Mouse (Mus musculus) left cerebral cortex, adult 2 months (tissue): ENCODE measurements around the gene Ugt1a2. TPM values are rescaled to one million over a fixed set of nuclear protein-coding genes. Genes with fewer than 3 reads are reported as not detected.

Experiments used
- DNase-seq, 2 experiments: peaks; one replicate each; pipeline ENCODE4 v3.0.0; 2021 to 2022; ENCODE audit warnings: low spot score in 2 of 2, mixed read lengths in 1 of 2; ENCODE audit errors: extremely low spot score in 1 of 2
- H3K27ac ChIP-seq: fragments of 200-600 bp; 2 replicates; pipeline ENCODE4 v1.8.1; 2022
- H3K4me3 ChIP-seq: fragments of 200-600 bp; 2 replicates; pipeline ENCODE4 v1.8.1; 2022
- CTCF ChIP-seq: fragments of 200-600 bp; IDR thresholded peaks from 2 replicates; pipeline ENCODE4 v1.8.1; 2022; ENCODE audit warnings: antibody characterized with exemption, mild to moderate bottlenecking, moderate library complexity
- intact Hi-C: fragments of 180-260 bp; cut with DNase I; formaldehyde crosslinking; loops from one replicate; pipeline ENCODE4 v1.15.1; 2025
- total RNA-seq, 2 experiments: library from RNA; stranded (reverse); gene quantifications; 2 replicates each; pipeline ENCODE4 v1.2.3; 2021

Gene Ugt1a2
- total RNA-seq, 2 experiments from 2014 or later: not detected

DNA sequence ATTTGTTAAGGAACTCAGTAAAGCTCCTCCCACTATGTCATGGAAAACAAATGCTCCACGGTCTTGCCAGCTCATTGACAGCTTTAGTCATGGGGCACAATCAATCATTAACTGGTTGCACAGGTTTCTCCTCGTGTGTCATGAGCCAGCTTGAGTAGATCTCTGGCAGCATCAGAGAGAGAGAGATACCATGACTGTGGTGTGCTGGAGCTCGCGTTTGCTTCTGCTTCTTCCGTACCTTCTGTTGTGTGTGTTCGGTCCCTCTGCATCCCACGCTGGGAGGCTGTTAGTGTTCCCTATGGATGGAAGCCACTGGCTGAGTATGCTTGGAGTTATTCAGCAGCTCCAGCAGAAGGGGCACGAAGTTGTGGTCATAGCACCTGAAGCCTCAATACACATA, 11.4 kb downstream of the Ugt1a2 start, which contains the start of gene Ugt1a1:
Gene Ugt1a1 (plus strand): TSS at position 148 of the 400 bp plus-strand sequence.
- no peak for DNase-seq
- no peak within 1 kb of the TSS for H3K27ac ChIP-seq
- intact Hi-C loops: no loop called here
- TF ChIP-seq CTCF: no peak
- H3K4me3 ChIP-seq: no peak within 1 kb of the TSS

DNA sequence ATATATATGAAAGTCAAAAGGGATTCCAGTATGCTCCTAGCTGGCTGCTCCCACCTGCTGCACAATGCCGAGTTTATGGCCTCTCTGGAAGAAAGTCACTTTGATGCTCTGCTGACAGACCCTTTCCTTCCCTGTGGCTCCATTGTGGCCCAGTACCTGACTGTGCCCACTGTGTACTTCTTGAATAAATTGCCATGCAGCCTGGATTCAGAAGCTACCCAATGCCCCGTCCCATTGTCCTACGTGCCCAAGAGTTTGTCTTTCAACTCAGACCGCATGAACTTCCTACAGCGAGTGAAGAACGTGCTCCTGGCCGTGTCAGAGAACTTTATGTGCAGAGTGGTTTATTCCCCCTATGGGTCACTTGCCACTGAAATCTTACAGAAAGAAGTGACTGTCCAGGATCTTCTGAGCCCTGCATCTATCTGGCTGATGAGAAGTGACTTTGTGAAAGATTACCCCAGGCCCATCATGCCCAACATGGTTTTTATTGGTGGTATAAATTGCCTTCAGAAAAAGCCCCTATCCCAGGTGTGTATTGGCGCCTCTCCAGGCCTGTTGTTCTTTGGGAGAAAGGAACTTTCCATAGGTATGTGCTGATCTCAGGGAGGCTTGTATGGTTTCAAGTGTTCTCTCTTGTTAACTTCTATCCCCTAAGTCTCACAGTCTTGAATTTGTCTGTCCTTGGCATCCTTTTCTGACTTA, 12.1 kb downstream of the Ugt1a2 start:
- Histone ChIP-seq H3K4me3 (no peak overlapping the region), H3K27ac (no peak overlapping the region)
- no peak for DNase-seq
- intact Hi-C loops: no loop called here
- no peak for TF ChIP-seq CTCF

DNA sequence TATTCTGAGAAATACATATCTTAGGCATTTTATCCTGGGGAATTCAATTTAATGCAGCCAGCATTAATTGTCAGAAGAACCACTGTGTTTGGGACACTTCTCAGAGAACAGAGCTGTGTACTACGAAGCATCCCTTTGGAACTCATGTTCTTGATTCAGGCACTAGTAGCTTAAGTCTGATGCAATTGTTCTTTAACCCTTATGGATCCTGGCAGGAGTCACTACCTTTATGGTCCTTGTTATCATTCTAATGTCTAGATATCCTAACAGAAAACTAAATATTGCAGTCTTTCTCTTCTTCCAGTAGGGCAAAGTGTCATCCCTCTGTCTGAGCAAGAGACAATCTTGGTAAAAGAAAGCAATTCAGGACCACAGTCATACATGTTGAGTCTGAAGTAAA, 12.7 kb downstream of the Ugt1a2 start:
- Histone ChIP-seq H3K27ac (no peak overlapping the region), H3K4me3 (no peak overlapping the region)
- intact Hi-C loops: no loop called here
- TF ChIP-seq CTCF: no peak
- no peak for DNase-seq

DNA sequence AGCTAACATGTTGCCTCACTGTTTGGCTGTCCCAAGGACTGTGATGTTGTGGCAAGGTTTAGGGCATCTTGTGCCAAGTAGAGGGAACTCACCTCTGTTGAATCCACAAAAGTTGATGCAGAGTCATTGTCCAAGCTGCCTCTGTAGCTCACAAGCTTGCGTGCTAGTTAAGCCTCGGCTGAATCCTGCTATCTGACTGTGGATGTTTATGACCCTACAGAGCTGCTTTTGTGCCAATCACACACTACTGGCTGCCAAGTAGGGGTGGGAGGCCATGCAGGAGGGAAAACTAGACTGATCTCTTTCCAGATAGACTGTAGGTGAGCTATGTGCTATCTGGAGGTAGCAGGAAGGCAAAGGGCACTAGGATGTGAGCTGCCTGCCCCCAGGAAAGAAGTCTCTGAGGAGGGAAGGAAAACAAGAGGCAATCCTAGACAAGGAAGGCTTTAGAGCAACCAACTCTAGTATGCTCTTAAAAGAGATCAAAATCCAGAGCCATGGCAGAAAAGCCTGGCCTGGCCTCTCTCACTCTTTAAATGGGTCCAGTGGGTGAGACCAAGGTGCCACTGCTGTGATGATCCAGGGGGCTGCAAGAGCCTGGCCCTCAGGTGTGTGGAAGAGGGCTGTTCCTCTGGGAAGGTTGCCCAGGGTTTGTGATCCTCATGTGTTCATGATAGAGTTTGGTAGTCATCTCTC, 13.5 kb downstream of the Ugt1a2 start:
- no peak for DNase-seq
- no peak for TF ChIP-seq CTCF
- H3K4me3 ChIP-seq: no peak overlapping the region
- intact Hi-C loops: no loop called here
- no peak overlapping the region for H3K27ac ChIP-seq

DNA sequence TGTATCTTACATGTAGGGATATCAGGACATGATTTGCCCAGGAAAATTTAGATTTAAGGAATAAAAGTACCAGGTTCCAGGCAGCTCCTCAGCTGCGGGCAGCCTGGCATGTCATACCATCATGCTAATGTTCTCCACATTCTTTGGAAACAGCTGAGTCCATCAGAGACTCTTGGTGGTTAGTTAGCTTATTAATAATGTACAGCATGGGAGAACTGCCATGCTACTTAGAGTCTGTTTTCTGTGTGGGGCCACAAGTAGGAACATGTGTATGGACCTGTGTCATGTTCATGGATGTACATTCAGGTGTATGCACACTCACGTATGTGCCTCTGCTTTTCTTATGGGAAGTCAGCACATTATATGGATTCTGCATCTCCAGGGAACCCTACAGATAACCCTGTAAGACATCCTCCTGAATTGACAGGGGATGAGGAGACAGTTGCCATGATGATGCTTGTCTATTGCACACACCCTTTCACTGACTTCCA, 14.1 kb downstream of the Ugt1a2 start:
- no peak for TF ChIP-seq CTCF
- intact Hi-C loops: no loop called here
- H3K4me3 ChIP-seq: no peak overlapping the region
- no peak for DNase-seq
- no peak overlapping the region for H3K27ac ChIP-seq

DNA sequence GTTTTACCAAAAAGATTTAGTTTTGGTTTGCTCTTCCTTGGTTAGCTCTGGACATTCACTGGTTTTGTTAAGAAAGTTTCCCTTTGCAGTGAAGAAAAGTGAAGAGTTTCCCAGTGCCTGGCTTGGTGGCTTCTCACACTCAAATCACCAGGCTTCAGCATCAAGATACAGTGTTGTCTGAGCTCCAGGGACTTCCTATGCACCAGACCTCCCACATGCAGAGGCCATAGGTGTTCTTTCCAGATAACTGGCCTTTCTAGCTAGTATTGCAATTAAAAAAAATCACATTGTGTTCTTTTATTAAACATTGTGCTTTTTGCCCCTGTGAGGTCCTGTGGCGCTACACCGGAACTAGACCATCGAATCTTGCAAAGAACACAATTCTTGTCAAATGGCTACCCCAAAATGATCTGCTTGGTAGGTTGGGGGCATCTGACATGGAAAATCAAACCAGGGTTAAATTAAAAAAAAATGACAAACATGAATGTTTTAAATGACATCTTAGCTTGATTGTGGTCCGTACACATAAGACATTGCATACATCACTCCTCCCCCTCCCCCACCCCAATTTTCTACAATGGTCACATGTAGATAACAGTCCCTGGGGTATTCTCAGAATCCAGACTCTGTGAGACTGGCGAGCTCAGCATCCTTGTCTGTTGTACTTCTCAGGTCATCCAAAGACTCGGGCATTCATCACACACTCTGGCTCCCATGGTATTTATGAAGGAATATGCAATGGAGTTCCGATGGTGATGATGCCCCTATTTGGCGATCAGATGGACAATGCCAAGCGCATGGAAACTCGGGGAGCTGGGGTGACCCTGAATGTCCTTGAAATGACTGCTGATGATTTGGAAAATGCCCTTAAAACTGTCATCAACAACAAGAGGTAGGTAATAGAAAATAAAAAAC, 15.3 kb downstream of the Ugt1a2 start:
- Histone ChIP-seq H3K27ac (no peak overlapping the region), H3K4me3 (no peak overlapping the region)
- no peak for TF ChIP-seq CTCF
- DNase-seq: no peak
- intact Hi-C loops: no loop called here

DNA sequence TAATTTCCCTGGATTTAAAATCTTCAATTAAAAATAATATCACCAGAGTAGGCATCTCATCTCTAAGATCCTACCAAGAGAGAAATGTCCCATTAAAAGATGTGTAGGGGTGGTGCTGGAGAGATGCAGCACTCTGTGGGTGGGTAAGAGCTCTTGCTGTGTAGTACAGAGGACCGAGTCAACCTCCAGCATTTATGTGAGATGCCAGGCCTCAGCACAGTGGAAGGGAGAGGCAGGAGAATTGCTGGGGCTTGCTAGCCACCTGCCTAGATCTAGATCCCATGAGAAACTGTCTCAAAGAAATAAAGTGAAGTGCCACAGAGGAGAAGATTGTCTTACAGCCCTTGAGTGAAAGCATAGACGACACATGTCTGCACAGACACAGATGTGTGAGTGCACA, 16.1 kb downstream of the Ugt1a2 start:
- TF ChIP-seq CTCF: no peak
- H3K27ac ChIP-seq: no peak overlapping the region
- DNase-seq: no peak
- intact Hi-C loops: no loop called here
- no peak overlapping the region for H3K4me3 ChIP-seq

DNA sequence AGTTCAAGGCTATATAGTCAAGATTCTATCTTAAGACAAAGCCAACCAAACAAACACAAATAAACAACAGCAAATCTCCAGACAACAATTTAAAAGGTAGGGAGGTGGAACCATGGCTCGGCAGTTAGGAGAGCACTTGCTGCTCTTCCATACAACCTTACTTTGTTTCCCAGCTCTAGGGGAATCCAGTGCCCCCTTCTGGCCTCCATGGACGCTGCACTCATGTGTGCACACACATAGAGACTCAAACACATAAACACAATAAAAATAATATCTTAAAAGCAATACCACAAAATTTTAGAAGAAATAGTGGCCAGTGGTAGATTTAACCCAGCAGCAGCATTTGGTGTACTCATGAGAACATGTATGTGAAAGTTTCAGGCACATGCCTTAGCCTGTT, 16.7 kb downstream of the Ugt1a2 start:
- Histone ChIP-seq H3K27ac (no peak overlapping the region), H3K4me3 (no peak overlapping the region)
- DNase-seq: peak in 1 of 2 experiments; percentile 14
- TF ChIP-seq CTCF: no peak; the same call in 1 of the 2 replicates
- intact Hi-C loops: no loop called here

DNA sequence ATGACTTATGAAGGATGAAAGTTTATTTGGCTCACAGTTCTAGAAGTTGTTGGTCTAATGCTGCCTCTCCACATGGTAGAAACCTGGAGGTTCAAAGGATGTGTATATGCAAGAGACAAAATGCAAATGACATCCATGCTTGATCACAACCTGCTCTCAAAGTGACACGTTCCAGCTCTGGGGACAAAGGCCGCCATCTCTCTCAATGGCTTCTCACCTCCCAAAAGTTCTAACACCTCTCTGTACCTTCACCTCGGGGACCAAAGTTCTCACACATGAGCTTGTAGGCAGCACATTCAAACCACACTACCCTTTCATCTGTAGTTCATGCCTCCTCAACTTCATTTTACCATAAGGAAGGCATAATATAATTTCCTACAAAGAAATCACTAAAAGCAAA, 17.2 kb downstream of the Ugt1a2 start:
- no peak for TF ChIP-seq CTCF
- H3K4me3 ChIP-seq: no peak overlapping the region
- no peak for DNase-seq
- H3K27ac ChIP-seq: no peak overlapping the region
- intact Hi-C loops: no loop called here

DNA sequence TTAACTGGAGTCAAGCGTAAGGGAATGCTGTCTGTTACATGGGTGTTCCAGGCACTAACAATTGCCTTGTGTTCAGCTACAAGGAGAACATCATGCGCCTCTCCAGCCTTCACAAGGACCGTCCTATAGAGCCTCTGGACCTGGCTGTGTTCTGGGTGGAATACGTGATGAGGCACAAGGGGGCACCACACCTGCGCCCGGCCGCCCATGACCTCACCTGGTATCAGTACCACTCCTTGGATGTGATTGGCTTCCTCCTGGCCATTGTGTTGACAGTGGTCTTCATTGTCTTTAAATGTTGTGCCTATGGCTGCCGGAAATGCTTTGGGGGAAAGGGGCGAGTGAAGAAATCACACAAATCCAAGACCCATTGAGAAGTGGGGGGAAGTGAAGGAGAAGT, 17.6 kb downstream of the Ugt1a2 start:
- no peak for TF ChIP-seq CTCF
- Histone ChIP-seq H3K27ac (no peak overlapping the region), H3K4me3 (no peak overlapping the region)
- peak in 1 of 2 experiments; percentile 22 for DNase-seq
- intact Hi-C loops: no loop called here

DNA sequence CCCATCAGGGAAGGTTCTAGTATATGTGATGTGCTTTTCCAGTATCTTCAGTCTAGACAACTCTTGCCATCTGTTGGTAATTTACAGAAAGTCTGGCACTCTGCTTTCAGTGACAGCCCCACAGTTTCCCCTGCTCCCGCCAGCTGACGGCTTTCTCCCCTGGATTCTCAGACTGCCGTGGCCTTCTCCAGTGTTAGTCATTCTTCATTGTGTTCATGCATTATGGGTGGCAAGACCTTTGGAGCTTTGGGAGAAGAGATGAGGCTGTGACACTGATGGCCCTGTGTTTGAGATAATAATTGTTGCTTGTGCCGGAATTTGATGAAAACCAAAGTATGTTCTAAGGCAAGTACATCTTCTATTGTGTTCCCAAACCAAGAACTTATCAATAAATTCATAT, 18.2 kb downstream of the Ugt1a2 start:
- Histone ChIP-seq H3K27ac (no peak overlapping the region), H3K4me3 (no peak overlapping the region)
- no peak for TF ChIP-seq CTCF
- intact Hi-C loops: no loop called here
- DNase-seq: no peak

DNA sequence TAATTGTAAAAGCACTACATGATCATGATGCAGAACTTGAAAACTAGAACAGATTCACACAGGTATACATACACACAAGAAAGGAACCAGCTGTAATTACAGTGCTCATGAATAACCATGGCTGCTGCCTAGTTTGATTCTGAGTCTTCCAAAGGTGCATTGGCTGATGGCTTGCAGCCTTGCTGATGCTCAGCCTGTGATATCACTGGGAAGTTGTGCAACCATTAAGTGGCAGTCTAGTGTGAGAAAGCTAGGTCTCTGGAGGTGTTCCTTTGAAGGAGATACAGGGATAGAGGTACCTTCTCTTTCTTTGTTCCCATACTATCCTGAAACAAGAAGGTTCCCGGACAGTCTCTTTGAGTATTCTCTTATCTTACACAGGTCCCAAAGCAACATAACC, 18.7 kb downstream of the Ugt1a2 start:
- intact Hi-C loops: no loop called here
- no peak overlapping the region for H3K4me3 ChIP-seq
- no peak overlapping the region for H3K27ac ChIP-seq
- no peak for DNase-seq
- no peak for TF ChIP-seq CTCF
